Mouse (Mus musculus) thymus, adult 2 months (tissue): ENCODE measurements around the gene Ccdc42. TPM values are rescaled to one million over a fixed set of nuclear protein-coding genes. Genes with fewer than 3 reads are reported as not detected.

Source experiments
- DNase-seq: peaks from one replicate; pipeline ENCODE4 v3.0.0; 2021
- H3K27ac ChIP-seq: fragments of 200-500 bp; 2 replicates; pipeline ENCODE4 v1.5.1; 2012; ENCODE audit warnings: low read length, control low read depth; ENCODE audit not compliant: control insufficient read depth, insufficient read depth
- H3K27me3 ChIP-seq: fragments of 200-500 bp; 2 replicates; pipeline ENCODE4 v1.6.1; 2012; ENCODE audit warnings: mild to moderate bottlenecking, low read length, moderate library complexity, mixed read lengths; ENCODE audit not compliant: control insufficient read depth, insufficient read depth
- H3K36me3 ChIP-seq: fragments of 200-500 bp; 2 replicates; pipeline ENCODE4 v1.6.1; 2012; ENCODE audit warnings: mild to moderate bottlenecking, low read length, moderate library complexity; ENCODE audit not compliant: control insufficient read depth, insufficient read depth
- H3K4me1 ChIP-seq: fragments of 200-500 bp; replicated peaks from 2 replicates; pipeline ENCODE4 v1.6.1; 2012; ENCODE audit warnings: low read length; ENCODE audit not compliant: control insufficient read depth, insufficient read depth
- H3K4me3 ChIP-seq: fragments of 200-500 bp; 2 replicates; pipeline ENCODE4 v1.5.1; 2012; ENCODE audit warnings: mild to moderate bottlenecking, low read length, control low read depth, moderate library complexity; ENCODE audit not compliant: control insufficient read depth, insufficient read depth
- CTCF ChIP-seq: fragments of 200-500 bp; IDR thresholded peaks from 2 replicates; pipeline ENCODE4 v1.5.1; 2012; ENCODE audit warnings: mild to moderate bottlenecking, control low read depth, low read length, moderate library complexity, borderline replicate concordance; ENCODE audit not compliant: control insufficient read depth, poor library complexity, insufficient read depth; ENCODE audit errors: extremely low read depth
- POLR2A ChIP-seq: fragments of 200-500 bp; IDR thresholded peaks from 2 replicates; pipeline ENCODE4 v1.6.1; 2012; ENCODE audit warnings: mild to moderate bottlenecking, low read length, control low read depth, moderate library complexity; ENCODE audit not compliant: control insufficient read depth, poor library complexity, insufficient read depth; ENCODE audit errors: extremely low read depth
- WGBS: fragments of 180-500 bp; shearing (Covaris S2); methylation state at CpG from one replicate; pipeline ENCODE4 v1.1.7; 2018; 5-methylcytosine and 5-hydroxymethylcytosine counted together
- polyA plus RNA-seq: library from polyadenylated mRNA; depleted of rRNA; stranded (reverse); fragments of >200 nt; gene quantifications from 2 replicates; pipeline ENCODE4 v1.2.3, GENCODE M21; 2012

The Ccdc42 gene
- polyA plus RNA-seq, 1 experiment = not detected

- Histone ChIP-seq H3K4me1 (peaks cover 3% of the 10 kb centered on the region; the same call in 1 of the 2 replicates), H3K27me3 (no peaks in the 10 kb centered on the region), H3K4me3 (no peak overlapping the region), H3K27ac (no peak overlapping the region), H3K36me3 (no peaks in the 10 kb centered on the region)
- WGBS = 84% methylated on average over 9 of the region's 9 CpGs
- TF ChIP-seq POLR2A (no peak), CTCF (no peak)
- DNase-seq = no peak
These were observed 35.9 kb downstream of the Ccdc42 start for GRCm38 (mm10) chr11:68622751-68623150.

GRCm38 (mm10) chr11:68623225-68623870 is 36.5 kb downstream of the Ccdc42 start:
- DNase-seq = peak; percentile 49
- 11% methylated on average over 14 of the region's 14 CpGs for WGBS
- Histone ChIP-seq H3K4me3 (no peak overlapping the region), H3K27ac (no peak overlapping the region), H3K4me1 (peaks cover 3% of the 10 kb centered on the region; the same call in 1 of the 2 replicates), H3K27me3 (no peaks in the 10 kb centered on the region), H3K36me3 (no peaks in the 10 kb centered on the region)
- TF ChIP-seq CTCF (no peak), POLR2A (no peak)

- no peaks in the 10 kb centered on the region for H3K27me3 ChIP-seq
- H3K4me3 ChIP-seq = no peak overlapping the region
- TF ChIP-seq CTCF = no peak
- no peak for TF ChIP-seq POLR2A
- no peaks in the 10 kb centered on the region for H3K36me3 ChIP-seq
- peaks cover 3% of the 10 kb centered on the region; the same call in 1 of the 2 replicates for H3K4me1 ChIP-seq
- WGBS = 84% methylated on average over 5 of the region's 5 CpGs
- no peak for DNase-seq
- no peak overlapping the region for H3K27ac ChIP-seq
These were observed 37.0 kb downstream of the Ccdc42 start for GRCm38 (mm10) chr11:68623871-68624258.

- no peaks in the 10 kb centered on the region for H3K36me3 ChIP-seq
- no peak for DNase-seq
- 88% methylated on average over 17 of the region's 17 CpGs for WGBS
- no peaks in the 10 kb centered on the region for H3K27me3 ChIP-seq
- H3K4me1 ChIP-seq = no peaks in the 10 kb centered on the region
- TF ChIP-seq POLR2A (no peak), CTCF (no peak)
- no peak overlapping the region for H3K4me3 ChIP-seq
- H3K27ac ChIP-seq = no peak overlapping the region
These were observed 44.9 kb downstream of the Ccdc42 start for GRCm38 (mm10) chr11:68631611-68632316.

GRCm38 (mm10) chr11:68637861-68638615 is 51.2 kb downstream of the Ccdc42 start:
- 42% methylated on average over 10 of the region's 10 CpGs for WGBS
- H3K4me3 ChIP-seq = no peak overlapping the region
- DNase-seq = no peak
- no peak overlapping the region for H3K27ac ChIP-seq
- H3K4me1 ChIP-seq = no peaks in the 10 kb centered on the region
- H3K27me3 ChIP-seq = no peaks in the 10 kb centered on the region
- no peaks in the 10 kb centered on the region for H3K36me3 ChIP-seq
- TF ChIP-seq CTCF (no peak), POLR2A (no peak)

- TF ChIP-seq CTCF (no peak), POLR2A (no peak)
- Histone ChIP-seq H3K36me3 (no peaks in the 10 kb centered on the region), H3K27ac (no peak overlapping the region), H3K4me1 (no peaks in the 10 kb centered on the region), H3K4me3 (no peak overlapping the region), H3K27me3 (no peaks in the 10 kb centered on the region)
- DNase-seq = no peak
- 92% methylated on average over 5 of the region's 5 CpGs for WGBS
These were observed 54.5 kb downstream of the Ccdc42 start for GRCm38 (mm10) chr11:68641361-68641760.
